Mouse (Mus musculus) ES-E14 (cell line): ENCODE measurements around the gene Ppp3ca. TPM values are rescaled to one million over a fixed set of nuclear protein-coding genes. Genes with fewer than 3 reads are reported as not detected.
A peak's percentile ranks its signal among the peaks of the same experiment; 100 is the strongest.

ENCODE experiments used
- DNase-seq: peaks from one replicate; pipeline ENCODE4 v3.0.0-alpha.2; 2013; ENCODE audit warnings: low read depth, low spot score
- H3K27ac ChIP-seq: 2 replicates; pipeline ENCODE4 v1.5.1; 2012; ENCODE audit warnings: low read depth, mild to moderate bottlenecking, low read length, moderate library complexity, mixed read lengths; ENCODE audit not compliant: poor library complexity, insufficient read depth, severe bottlenecking
- H3K36me3 ChIP-seq: 2 replicates; pipeline ENCODE4 v1.6.1; 2012; ENCODE audit warnings: mild to moderate bottlenecking, low read length, moderate library complexity, mixed read lengths; ENCODE audit not compliant: control insufficient read depth, poor library complexity, insufficient read depth, severe bottlenecking
- H3K4me1 ChIP-seq, 2 experiments: fragments of 150-350 bp in 1 of 2; sonication (generic) in 1 of 2; 2 replicates each; pipeline ENCODE4 v1.6.1; 2012; ENCODE audit warnings: low read length in 2 of 2, mild to moderate bottlenecking in 1 of 2, mixed read lengths in 1 of 2; ENCODE audit not compliant: control insufficient read depth in 2 of 2, insufficient read depth in 2 of 2, poor library complexity in 1 of 2
- H3K4me3 ChIP-seq, 2 experiments: fragments of 150-350 bp in 1 of 2; sonication (generic) in 1 of 2; 2 replicates each; pipeline ENCODE4 v1.5.1; 2012; ENCODE audit warnings: low read length in 2 of 2, low read depth in 1 of 2, mild to moderate bottlenecking in 1 of 2, mixed read lengths in 1 of 2; ENCODE audit not compliant: insufficient read depth in 1 of 2, poor library complexity in 1 of 2, severe bottlenecking in 1 of 2
- H3K9ac ChIP-seq: 2 replicates; pipeline ENCODE4 v1.6.1; 2012; ENCODE audit warnings: low read depth, mild to moderate bottlenecking, low read length, mixed read lengths; ENCODE audit not compliant: poor library complexity, insufficient read depth, severe bottlenecking
- H3K9me3 ChIP-seq: fragments of 150-350 bp; sonication (generic); 2 replicates; pipeline ENCODE4 v1.6.1; 2012; ENCODE audit warnings: low read depth, mild to moderate bottlenecking, low read length; ENCODE audit not compliant: control insufficient read depth, insufficient read depth
- CHD2 ChIP-seq: IDR thresholded peaks from 2 replicates; pipeline ENCODE4 v1.6.1; 2014; ENCODE audit warnings: mild to moderate bottlenecking, low read depth, low read length, inconsistent platforms
- HCFC1 ChIP-seq: IDR thresholded peaks from 2 replicates; pipeline ENCODE4 v1.6.1; 2012; ENCODE audit warnings: low read length, inconsistent platforms, borderline replicate concordance; ENCODE audit not compliant: insufficient read depth
- MAFK ChIP-seq: IDR thresholded peaks from 2 replicates; pipeline ENCODE4 v1.6.1; 2014; ENCODE audit warnings: mild to moderate bottlenecking, low read depth, low read length, inconsistent platforms; ENCODE audit not compliant: insufficient read depth
- ZC3H11A ChIP-seq: IDR thresholded peaks from 2 replicates; pipeline ENCODE4 v1.6.1; 2012; ENCODE audit warnings: low read depth, mild to moderate bottlenecking, inconsistent platforms, low read length, borderline replicate concordance
- ZNF384 ChIP-seq: IDR thresholded peaks from 2 replicates; pipeline ENCODE4 v1.6.1; 2012; ENCODE audit warnings: low read depth, low read length, inconsistent platforms
- in situ Hi-C, 2 experiments: fragments of 600-800 bp; cut with MboI; formaldehyde crosslinking; loops; one replicate each; pipeline ENCODE4 v1.15.1; 2025; ENCODE audit warnings: low sequenced_read_pairs in 2 of 2, inconsistent platforms in 1 of 2; ENCODE audit not compliant: unreplicated experiment in 2 of 2
- total RNA-seq: library from RNA; depleted of rRNA; stranded (reverse); fragments of 300-350 nt; gene quantifications from 2 replicates; pipeline ENCODE4 v1.2.3, GENCODE M21; 2012

Gene Ppp3ca
- total RNA-seq, 1 experiment = 25.6 TPM

DNA sequence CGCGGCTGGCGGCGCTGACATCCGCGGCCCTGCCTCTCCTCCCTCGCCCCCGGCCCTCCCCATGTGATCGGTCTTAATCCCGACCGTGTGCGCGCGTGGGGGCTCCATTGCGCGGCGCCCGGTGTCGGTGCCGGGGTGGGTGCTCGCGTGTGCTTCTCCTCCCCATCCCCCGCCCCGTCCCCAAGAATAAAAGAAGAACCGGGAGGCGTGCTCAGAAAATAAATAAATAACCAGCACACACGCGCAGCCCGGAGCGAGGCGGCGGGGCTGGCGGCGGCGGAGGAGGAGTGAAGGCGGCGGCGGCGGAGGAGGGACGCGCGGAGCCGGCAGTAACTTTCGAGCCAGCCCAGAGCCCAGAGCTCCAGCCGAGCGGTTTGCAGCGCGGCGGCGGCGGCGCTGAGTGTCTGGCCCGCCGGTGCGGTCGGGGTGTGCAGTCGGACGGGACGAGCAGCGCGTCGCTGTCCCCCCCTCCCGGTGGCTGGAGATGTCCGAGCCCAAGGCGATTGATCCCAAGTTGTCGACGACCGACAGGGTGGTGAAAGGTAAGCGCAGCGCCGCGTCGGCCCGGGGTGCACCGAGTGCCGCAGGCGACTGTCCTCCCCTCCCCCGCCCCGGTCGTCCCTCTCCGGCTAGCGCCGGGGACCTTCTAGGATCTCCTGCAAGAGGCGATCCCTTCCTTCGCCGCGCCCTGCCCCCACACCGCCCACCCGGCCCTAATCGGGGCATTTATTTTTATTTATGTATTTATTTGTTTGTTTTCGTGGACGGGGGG is 622 bp downstream of the Ppp3ca start:
- in situ Hi-C loops = no loop called here
- Histone ChIP-seq H3K4me3 (peak overlapping the region; percentile 81 to 94), H3K9ac (peak overlapping the region; percentile 85), H3K36me3 (no peaks in the 10 kb centered on the region), H3K4me1 (no peaks in the 10 kb centered on the region; a peak in 1 of 4 replicates), H3K27ac (no peak overlapping the region; the same call in 1 of the 2 replicates), H3K9me3 (no peaks in the 10 kb centered on the region)
- no peak for DNase-seq
- TF ChIP-seq MAFK (no peak), ZC3H11A (no peak), CHD2 (no peak), HCFC1 (no peak), ZNF384 (no peak)

DNA sequence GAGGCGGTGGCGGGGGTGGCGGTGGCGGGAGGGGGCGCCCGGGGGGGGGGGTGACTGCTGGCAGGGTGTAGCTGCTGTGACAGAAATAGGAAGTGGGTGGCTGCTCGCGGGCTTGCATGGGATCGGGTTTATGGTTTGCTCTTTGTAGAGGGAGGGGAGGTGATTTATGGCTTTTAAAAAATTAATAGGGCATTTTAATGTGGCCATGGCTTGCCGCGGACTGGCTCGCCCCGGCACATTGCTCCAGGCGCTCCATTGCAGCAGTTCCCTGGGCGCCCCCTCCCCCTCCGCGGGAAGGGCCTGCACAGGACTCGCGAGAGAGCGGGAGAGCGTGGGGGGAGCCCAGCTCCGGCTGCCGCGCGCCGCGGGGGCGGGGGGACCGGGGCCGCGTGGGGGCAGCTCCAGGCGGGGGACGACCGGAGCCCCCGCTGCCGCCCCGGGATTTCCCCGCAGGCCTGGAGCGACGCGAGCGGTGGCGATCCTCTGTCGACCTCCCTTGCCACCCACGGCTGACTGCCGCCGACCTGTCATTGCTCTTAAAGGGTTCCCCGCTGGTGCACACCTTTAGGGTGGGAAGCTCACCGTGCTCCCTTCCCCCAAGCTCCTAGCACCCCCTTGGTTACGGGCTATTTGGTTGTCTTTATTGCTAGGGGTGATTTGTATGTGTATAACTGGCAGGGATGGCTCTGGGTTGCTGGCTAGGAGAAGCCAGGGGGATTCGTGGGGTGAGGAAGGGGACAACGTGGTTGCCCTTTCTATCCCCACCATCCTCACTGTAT is 1.4 kb downstream of the Ppp3ca start:
- Histone ChIP-seq H3K9ac (peak overlapping the region; percentile 72), H3K27ac (no peak overlapping the region), H3K36me3 (no peaks in the 10 kb centered on the region), H3K4me3 (peak overlapping the region; percentile 81 to 94), H3K9me3 (no peaks in the 10 kb centered on the region), H3K4me1 (no peaks in the 10 kb centered on the region; a peak in 1 of 4 replicates)
- in situ Hi-C loops = no loop called here
- no peak for DNase-seq
- TF ChIP-seq MAFK = no peak
- peak; percentile 79 for TF ChIP-seq CHD2

DNA sequence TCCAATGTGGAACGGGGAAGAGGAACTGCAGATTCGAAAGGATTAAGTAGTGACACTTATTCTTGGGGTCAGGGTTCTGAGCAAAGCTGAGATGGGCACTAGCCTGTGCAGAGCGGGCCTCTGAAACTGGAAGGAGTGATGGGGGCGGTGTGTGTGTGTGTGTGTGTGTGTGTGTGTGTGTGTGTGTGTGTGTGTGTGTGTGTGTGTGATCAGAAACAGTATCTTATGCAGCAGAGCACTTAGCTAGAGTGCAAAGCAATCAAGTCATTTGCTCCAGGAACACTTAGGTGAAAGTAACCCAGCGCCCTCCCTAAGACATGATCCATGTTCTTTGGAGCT is 2.0 kb downstream of the Ppp3ca start:
- Histone ChIP-seq H3K27ac (no peak overlapping the region), H3K4me1 (no peaks in the 10 kb centered on the region; a peak in 1 of 4 replicates), H3K9ac (peak overlapping the region; percentile 72; the same call in 1 of the 2 replicates), H3K9me3 (no peaks in the 10 kb centered on the region), H3K36me3 (no peaks in the 10 kb centered on the region), H3K4me3 (peak overlapping the region; percentile 81 to 94)
- in situ Hi-C loops = no loop called here
- no peak for TF ChIP-seq ZC3H11A
- TF ChIP-seq MAFK = no peak
- no peak for TF ChIP-seq HCFC1
- TF ChIP-seq ZNF384 = no peak
- no peak for TF ChIP-seq CHD2
- DNase-seq = no peak

DNA sequence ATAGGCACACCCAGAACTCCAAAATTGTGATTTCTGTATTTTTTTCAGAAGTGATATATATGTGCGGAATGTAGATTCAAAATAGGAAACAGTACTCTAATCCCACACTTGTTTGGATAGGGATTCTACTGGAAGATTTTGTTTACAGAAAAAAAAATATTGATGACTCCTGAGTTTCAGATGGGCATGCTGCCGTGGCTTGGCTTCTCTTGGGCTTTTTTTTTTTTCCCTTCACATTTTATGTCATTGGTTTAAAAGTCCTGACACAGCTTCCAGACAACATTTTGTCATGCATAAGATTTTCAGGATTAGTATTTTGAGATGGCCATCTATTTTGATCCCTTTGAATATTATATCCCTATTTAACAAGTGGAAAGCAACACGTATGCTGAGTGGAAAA is 2.9 kb downstream of the Ppp3ca start:
- in situ Hi-C loops = no loop called here
- no peak overlapping the region for H3K9ac ChIP-seq
- H3K9me3 ChIP-seq = no peaks in the 10 kb centered on the region
- DNase-seq = no peak
- H3K4me3 ChIP-seq = no peak overlapping the region
- no peaks in the 10 kb centered on the region; a peak in 1 of 4 replicates for H3K4me1 ChIP-seq
- TF ChIP-seq HCFC1 (no peak), MAFK (no peak), ZNF384 (no peak), ZC3H11A (no peak), CHD2 (no peak)
- no peak overlapping the region for H3K27ac ChIP-seq
- no peaks in the 10 kb centered on the region for H3K36me3 ChIP-seq
